Mouse (Mus musculus): ENCODE results near the gene Ddx42. TPM values are rescaled to one million over a fixed set of nuclear protein-coding genes. Genes with fewer than 3 reads are reported as not detected.

Gene Ddx42
- total RNA-seq, 2 experiments from 2014 or later: 63.4 to 68.7 TPM

DNA sequence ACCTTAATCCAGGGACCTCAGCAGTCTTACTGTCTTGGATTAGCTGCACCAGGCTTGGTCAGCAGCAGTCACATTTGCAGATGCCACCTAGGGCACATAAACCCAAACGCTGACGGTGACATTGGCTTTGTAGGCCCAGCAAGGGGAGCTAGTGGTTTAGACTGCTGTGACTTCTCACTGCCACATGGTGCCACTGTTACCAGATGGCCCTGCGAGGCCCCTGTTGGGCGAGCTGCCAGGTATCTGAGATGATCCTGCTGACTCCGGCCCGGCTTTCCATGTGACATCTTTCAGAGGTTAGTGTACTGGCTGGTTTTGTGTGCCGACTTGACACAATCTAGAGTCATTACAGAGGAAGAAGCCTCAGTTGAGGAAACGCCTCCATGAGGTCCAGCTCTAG is 72.6 kb downstream of the Ddx42 start:
- TF ChIP-seq CTCF (IDR thresholded peaks at IDR 0.05): peak; percentile 2; the same call in 1 of the 2 replicates
- Histone ChIP-seq H3K4me3 (no peak overlapping the region), H3K27ac (no peak overlapping the region)
- intact Hi-C loops (cut with DNase I): no loop called here
- no peak for DNase-seq (ENCODE audit: extremely low spot score in 1 of 2, low spot score in 2 of 2)

DNA sequence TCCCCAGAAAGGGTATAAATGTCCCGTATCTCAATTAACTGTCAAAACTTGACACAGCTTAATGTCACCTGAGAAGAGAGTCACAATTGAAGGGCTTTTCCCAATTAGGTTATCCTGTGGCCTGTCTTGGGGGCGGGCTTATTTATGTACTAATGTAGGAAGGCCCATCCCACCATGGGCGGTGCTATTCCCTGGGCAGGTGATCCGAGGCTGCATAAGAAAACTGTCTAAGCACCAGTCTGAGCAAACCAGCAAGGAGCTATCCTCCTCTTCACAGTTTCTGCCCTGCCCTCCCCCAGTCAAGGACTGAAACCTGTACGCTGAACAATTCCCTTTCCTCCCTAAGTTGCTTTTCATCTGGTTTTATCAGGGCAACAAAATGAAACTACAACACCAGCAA is 73.7 kb downstream of the Ddx42 start:
- H3K27ac ChIP-seq: no peak overlapping the region
- TF ChIP-seq CTCF (IDR thresholded peaks at IDR 0.05): no peak
- no peak overlapping the region for H3K4me3 ChIP-seq
- intact Hi-C loops (cut with DNase I): no loop called here
- DNase-seq (ENCODE audit: extremely low spot score in 1 of 2, low spot score in 2 of 2): no peak

DNA sequence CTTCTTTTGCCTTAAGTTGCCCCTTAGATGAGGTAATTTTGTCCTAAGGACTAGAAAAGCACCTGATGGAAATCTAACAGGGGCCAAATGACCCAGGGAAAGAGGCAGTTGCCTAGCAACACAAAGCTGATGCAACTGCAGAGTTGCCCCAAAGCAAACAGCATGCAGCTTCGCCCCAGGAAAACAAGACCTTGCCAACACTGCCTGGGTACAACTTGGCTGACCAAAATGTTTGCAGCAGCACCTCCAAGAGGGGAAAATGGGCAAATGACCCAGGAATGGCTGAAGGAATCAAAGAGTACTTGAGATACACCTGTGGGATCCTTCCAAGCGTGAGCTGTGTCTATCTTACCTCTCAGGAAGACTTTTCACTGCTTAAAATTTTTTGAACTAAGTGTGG is 75.1 kb downstream of the Ddx42 start:
- intact Hi-C loops (cut with DNase I): no loop called here
- Histone ChIP-seq H3K27ac (no peak overlapping the region), H3K4me3 (no peak overlapping the region)
- no peak; the same call in 1 of the 2 replicates for TF ChIP-seq CTCF (IDR thresholded peaks at IDR 0.05)
- no peak for DNase-seq (ENCODE audit: extremely low spot score in 1 of 2, low spot score in 2 of 2)

Other genes with a start within 250 kb of the Ddx42 start
- gene Ace, start 249.0 kb upstream of the Ddx42 start, total RNA-seq (2021): 10 to 100 TPM in 1 of 2 experiments, 1 to 10 TPM in 1; 9.1 to 13.0 TPM
- gene Ace3, start 222.3 kb upstream of the Ddx42 start, total RNA-seq (2021): not detected
- 1 to 10 TPM; 2.3 to 2.4 TPM for gene Kcnh6, start 208.8 kb upstream of the Ddx42 start, total RNA-seq (2021)
- gene Dcaf7, start 180.1 kb upstream of the Ddx42 start, total RNA-seq (2021): 100 to 1,000 TPM; 134 to 142 TPM
- 10 to 100 TPM; 18.0 to 20.2 TPM for gene Taco1, start 150.9 kb upstream of the Ddx42 start, total RNA-seq (2021)
- gene Map3k3, start 132.3 kb upstream of the Ddx42 start, total RNA-seq (2021): 10 to 100 TPM; 29.5 to 31.7 TPM
- gene Gm10840, start 56.1 kb upstream of the Ddx42 start, total RNA-seq (2021): not detected
- gene Limd2, start 56.1 kb upstream of the Ddx42 start, total RNA-seq (2021): 10 to 100 TPM; 78.1 to 96.5 TPM
- gene Strada, start 14.8 kb upstream of the Ddx42 start, total RNA-seq (2021): 10 to 100 TPM; 30.9 to 31.5 TPM
- 10 to 100 TPM; 83.2 to 84.8 TPM for gene Ccdc47, start 582 bp upstream of the Ddx42 start, total RNA-seq (2021)
- gene Ftsj3, start 39.2 kb downstream of the Ddx42 start, total RNA-seq (2021): 10 to 100 TPM; 30.1 to 31.1 TPM
- 100 to 1,000 TPM; 187 to 209 TPM for gene Psmc5, start 39.2 kb downstream of the Ddx42 start, total RNA-seq (2021)
- gene Smarcd2, start 56.0 kb downstream of the Ddx42 start, total RNA-seq (2021): 10 to 100 TPM; 16.5 to 18.8 TPM
- not detected for gene Tcam1, start 59.7 kb downstream of the Ddx42 start, total RNA-seq (2021)
- gene Gh, start 84.9 kb downstream of the Ddx42 start, total RNA-seq (2021): not detected
- gene Cd79b, start 97.8 kb downstream of the Ddx42 start, total RNA-seq (2021): not detected
- not detected for gene Scn4a, start 136.4 kb downstream of the Ddx42 start, total RNA-seq (2021)
- not detected for gene Prr29, start 148.5 kb downstream of the Ddx42 start, total RNA-seq (2021)
- 1 to 10 TPM; 3.2 to 3.6 TPM for gene Icam2, start 171.1 kb downstream of the Ddx42 start, total RNA-seq (2021)

Data from left cerebral cortex, adult 2 months (tissue).